Mouse (Mus musculus): Measurements from ENCODE around the gene Ccl7.

DNA sequence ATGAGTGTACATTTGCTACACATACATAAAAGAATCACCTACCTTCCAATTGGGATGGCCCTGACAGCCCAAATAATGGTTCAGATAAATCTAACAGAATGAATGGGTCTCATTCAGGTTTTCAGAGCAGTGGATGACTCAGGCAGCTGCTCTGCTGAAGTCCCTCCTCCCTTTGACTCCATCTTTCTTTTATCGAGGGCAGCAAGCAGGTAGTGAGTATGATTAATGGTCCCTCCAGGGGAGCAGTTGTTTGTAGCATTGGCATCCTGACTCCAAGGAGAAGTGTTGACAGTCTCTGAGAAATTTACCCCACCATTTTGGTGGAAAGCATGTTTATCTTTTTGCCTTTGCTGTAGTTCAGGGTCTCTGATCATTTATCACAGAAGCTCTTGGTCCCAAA, 31.8 kb upstream of the Ccl7 start:
- TF ChIP-seq CTCF (conservative IDR thresholded peaks at IDR 0.05; ENCODE audit: low read length): no peak
- TF ChIP-seq POU5F1 (IDR thresholded peaks at IDR 0.05; ENCODE audit: borderline replicate concordance, low read length): no peak

All from E14TG2a.4 (cell line).